Mouse (Mus musculus): Measurements from ENCODE around the gene Zhx3.

DNA sequence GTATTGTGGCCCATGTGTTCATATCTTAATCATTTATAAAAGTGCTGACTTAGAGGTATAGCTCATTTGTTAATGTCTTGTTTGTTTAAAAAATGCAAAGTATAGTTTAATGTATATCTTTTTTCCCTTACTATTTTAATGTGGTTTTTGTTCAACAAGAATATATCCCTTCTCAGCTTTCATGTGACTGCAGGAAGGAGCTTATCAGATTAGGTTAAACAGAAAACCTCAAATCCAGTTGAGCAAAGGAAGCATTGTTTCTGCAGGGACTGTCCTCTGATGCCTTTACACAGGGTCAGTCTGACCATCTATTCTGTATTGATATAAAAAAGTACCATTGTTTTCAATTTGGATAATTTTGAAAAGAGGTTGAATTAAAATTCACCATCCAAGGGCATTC, 170.0 kb downstream of the Zhx3 start:
- TF ChIP-seq POLR2A (IDR thresholded peaks at IDR 0.05; ENCODE audit: borderline replicate concordance, insufficient read depth, low read length) (no peak), CTCF (IDR thresholded peaks at IDR 0.05; ENCODE audit: borderline replicate concordance, insufficient read depth, low read depth, low read length) (no peak)
